Mouse (Mus musculus) urinary bladder, postnatal 4 days (tissue): Measurements from ENCODE around the gene Adam30.

Experiments
- DNase-seq, 2 experiments: peaks; one replicate each; pipeline ENCODE4 v3.0.0; 2021 to 2022; ENCODE audit warnings: low spot score in 2 of 2

The Adam30 gene

DNA sequence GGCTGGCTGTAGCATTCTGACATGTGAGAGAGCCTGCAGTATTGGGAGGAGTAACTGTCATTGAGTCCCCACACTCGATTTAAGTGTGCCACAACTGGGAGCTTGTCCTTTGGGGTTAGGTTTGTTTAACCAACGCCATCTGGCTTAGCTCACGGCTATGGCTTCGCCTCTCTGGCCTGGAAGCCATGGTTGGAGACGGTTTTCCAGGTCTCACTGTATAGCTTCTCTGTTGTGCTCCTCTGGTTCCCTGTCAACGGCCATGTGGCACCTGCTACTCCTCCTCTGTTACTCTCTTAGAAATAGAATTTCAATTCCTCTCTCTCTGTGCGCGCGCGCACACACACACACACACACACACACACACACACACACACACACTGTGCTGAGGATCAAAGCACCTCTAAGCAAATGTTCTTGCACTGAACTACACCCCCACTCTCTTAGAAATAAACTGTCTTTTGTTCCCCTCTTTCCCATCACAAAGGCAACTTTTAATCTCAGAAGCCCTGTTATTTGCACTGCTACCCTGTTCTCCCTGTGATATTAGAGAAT lies 24.8 kb downstream of the Adam30 start:
- DNase-seq: no peak

DNA sequence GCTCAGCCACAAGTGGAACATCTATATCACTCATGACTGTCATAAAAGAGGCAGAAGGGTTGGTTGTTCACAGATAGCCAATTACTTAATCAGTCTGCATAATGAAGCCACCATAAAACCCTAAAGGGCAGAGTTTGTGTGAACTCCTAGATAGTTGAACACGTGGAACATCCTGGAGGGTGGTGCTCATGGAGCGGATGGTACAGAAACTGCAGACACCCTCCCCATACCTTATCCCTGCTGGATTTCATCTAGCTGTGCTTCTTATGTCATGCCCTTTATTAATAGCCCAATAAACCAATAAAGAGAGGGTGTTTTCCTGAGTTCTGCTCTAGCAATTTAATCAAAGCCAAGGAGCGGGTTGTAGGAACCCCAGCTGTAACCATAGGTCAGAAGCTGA lies 27.3 kb downstream of the Adam30 start:
- DNase-seq: no peak

DNA sequence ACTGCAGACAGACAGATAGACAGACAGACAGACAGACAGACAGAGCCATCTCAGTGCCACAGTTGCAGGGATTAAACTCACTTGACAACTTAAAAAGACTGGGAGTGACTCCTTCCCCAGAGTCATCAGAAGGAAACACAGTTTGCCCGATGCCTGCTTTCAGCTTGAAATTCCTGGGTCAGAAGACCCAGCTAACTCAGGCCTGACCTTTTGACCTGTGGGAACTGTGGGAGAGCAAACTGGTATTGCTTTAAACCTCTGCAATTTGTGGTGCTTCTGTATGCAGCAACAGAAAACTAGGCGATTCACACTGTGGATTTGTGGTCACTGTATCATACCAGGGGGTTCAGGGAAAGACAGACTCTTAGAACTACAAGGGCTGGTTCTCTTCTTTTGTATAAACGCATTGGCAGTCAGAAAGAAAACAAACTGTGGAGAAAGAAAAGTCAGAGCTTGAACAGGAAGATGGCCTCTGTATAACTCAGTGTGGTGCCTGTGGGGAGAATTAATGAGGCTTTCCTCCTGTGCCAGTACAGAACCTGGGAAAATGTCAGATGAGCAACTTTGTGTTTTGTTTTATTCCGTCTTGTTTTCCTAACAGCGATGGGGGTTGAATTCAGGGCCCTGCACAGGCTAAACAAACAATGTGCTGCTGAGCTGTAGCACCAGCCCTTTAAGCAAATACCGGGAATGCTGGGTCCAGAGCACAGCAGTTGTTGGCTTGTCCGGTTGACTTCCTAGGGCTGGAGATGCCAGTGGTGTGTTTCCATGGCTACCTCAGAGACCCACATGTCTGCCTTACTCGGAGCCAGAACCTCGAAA lies 37.5 kb downstream of the Adam30 start:
- no peak for DNase-seq

DNA sequence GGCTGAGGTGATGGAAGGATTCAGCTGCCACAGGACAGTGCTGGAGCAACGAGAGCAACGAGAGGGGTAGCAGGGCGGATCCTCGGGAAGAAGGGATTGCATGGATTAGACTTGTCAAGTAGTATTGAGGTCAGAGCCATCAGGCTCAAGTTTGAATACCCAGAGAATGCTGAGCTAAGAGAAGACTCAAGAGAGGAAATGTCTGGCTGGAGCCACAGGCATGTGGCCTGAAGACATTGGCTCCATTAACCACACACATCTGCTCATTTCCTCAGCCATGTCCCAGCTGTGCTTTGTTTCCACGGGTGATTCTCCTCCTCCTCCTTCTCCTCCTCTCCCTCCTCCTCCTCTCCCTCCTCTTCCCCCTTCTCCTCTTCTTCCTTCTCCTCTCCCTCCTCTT lies 39.3 kb downstream of the Adam30 start:
- DNase-seq: no peak

DNA sequence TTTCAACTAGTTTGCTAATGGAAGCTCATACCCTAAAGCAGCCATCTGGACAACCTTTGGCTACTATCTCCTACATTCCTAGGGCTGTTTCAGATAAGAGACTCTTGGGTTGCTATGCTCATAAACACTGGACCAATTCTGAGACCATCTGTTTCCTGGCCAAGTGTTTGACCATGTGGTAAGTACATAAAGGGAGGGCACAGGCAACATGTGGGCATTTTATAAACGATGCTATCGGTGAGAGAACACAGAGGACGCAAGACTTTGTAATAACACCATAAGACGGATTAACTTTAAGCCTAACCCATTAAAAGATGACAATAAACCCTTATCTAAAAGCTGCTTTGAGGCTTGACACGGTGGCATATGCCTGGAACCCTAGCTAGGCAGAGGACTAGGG lies 42.9 kb downstream of the Adam30 start:
- DNase-seq: no peak

DNA sequence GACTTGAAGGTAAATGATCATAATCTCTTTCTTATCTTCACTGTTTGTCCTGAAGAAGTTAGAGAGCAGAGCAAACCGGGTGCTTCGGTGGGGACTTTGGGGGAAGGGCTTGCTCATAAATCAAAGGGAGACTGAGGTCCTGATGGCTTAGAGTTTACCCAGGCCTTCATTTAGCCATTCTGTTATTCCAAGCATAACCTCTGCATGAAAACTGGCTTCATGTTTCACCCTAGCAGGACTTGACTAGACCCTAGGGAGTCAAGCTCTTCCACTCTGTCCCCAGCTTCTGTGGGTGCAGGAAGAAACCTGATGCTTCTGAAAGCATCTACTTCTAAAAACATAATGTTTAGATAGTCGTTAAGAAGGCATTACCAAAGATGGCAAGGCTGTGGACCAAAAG lies 46.5 kb downstream of the Adam30 start:
- DNase-seq: no peak

DNA sequence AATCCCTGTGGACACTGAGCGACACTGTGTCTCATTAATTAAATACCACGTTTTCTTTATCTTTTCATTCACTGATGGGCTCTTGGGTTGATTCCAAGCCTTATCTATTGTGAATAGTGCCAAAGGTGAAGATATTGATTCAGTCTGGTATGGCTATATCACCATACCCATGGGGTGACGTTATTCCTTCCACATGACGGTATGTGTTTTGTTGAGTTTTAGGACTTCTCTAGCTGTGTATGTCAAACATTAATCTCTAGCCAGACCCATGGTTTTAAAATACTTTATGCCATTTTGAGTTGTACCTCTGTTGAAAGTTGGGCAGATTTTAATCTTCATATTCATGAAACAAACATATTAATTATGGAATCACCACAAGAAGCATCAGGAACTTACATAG lies 48.7 kb downstream of the Adam30 start:
- DNase-seq: no peak

DNA sequence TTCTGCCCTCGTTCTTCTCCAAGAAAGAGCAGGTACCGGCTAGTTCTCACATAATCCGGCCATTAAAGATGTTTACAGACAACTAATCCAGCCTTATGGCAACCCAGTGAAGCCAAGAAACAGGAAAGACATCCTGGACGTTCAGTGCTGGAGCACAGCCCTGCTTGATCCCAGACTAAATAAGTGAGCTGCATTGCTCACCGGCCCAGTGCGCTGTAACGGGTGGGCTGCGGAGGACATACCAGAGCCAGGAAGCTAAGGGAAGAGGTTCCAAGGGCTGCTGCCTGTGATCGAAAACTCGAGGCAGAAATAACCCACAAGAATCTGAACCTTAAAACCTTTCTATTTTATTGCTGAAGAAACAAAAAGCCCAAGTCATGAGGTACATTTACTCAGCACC lies 50.4 kb downstream of the Adam30 start:
- DNase-seq: no peak

DNA sequence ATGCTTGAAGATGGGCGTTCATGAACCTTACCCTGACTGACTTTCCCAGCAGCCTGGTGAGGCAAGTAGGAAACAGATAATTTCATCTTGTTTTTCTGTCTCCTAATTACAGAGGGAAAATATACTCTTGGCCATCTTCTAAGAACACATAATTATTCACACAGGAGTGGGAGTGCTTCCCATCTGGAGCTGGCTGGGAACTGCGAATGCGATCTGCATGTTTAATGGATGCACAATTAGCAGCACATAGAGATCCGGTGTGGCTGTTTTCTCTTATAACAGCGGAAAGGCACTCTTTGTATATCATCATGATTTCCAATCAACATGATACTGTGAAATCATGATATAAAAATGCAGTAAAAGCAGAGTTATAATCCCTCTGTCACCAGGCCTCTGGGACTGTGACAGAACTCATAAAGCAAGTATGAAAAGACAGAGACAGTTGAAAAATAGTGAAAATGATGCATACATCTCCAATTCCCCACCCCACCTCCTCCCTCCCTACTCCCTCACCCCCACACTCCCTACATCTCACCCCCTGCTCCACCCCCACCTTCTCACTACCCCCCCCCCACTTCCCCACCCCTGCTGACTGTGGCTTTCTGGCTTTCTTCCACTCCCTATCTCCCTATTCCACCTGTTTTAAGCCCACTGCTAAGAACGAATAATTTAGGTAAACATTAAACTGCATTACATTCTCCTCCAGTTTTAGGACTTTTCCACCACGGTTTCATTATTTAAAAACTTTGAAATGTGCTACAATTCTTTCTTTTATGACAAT lies 51.1 kb downstream of the Adam30 start:
- DNase-seq: no peak
